12 mouse cellular contexts compared by ENCODE assay signal in genomic region chr2:43841644-43842043, GRCm38 (mm10).
DNase-seq lines count a peak whose midpoint lies in the region; ATAC-seq and TF ChIP-seq lines count a peak whose summit lies in the region.
"Had no signal": no experiment of that assay in that cellular context is flagged by ENCODE, and none has a peak within 500 bp of the region (broad histone marks: within the 10 kb centered on the region; RNA-seq: fewer than 3 reads in every experiment).

No protein-coding gene starts in this region.

- no peaks in the 10 kb centered on the region for H3K9me3 ChIP-seq in intestine, embryonic 16.5 days (ENCODE audit: control insufficient read depth, low read length)
- no peaks in the 10 kb centered on the region for H3K9me3 ChIP-seq in hindbrain, embryonic 12.5 days (replicated peaks)
- H3K9me3 ChIP-seq: heart, embryonic 13.5 days; midbrain, embryonic 10.5 days had no signal

- 54% methylated on average over 5 of the region's 5 CpGs for WGBS in intestine, embryonic 16.5 days
- WGBS in hindbrain, embryonic 12.5 days: 81% methylated on average over 5 of the region's 5 CpGs

- no peaks in the 10 kb centered on the region for H3K36me3 ChIP-seq in intestine, embryonic 16.5 days (ENCODE audit: control insufficient read depth, insufficient read depth, low read length)
- H3K36me3 ChIP-seq in hindbrain, embryonic 12.5 days: no peaks in the 10 kb centered on the region
- H3K36me3 ChIP-seq: heart, embryonic 13.5 days; midbrain, embryonic 10.5 days had no signal

- TF ChIP-seq CTCF in brain, embryonic 14.5 days (IDR thresholded peaks at IDR 0.05; ENCODE audit: borderline replicate concordance, extremely low read depth, insufficient read depth, insufficient read length): no peak

- no peak overlapping the region for H3K9ac ChIP-seq in intestine, embryonic 16.5 days (ENCODE audit: low read depth, low read length)
- H3K9ac ChIP-seq in hindbrain, embryonic 12.5 days: no peak overlapping the region
- H3K9ac ChIP-seq: heart, embryonic 13.5 days had no signal

- no peaks in the 10 kb centered on the region for H3K4me1 ChIP-seq in intestine, embryonic 16.5 days (ENCODE audit: control insufficient read depth, insufficient read depth, low read length)
- H3K4me1 ChIP-seq in hindbrain, embryonic 12.5 days: no peaks in the 10 kb centered on the region
- H3K4me1 ChIP-seq: heart, embryonic 13.5 days; midbrain, embryonic 10.5 days had no signal

- no peak overlapping the region for H3K4me3 ChIP-seq in intestine, embryonic 16.5 days (ENCODE audit: low read length)
- H3K4me3 ChIP-seq in hindbrain, embryonic 12.5 days: no peak overlapping the region
- H3K4me3 ChIP-seq: erythroblast, embryonic 14.5 days; heart, embryonic 13.5 days; midbrain, embryonic 10.5 days had no signal

- intact Hi-C loops in left cerebral cortex, postnatal 14 days (cut with DNase I): no loop called here

- TF ChIP-seq POLR2A in brain, embryonic 14.5 days (IDR thresholded peaks at IDR 0.05; ENCODE audit: borderline replicate concordance, extremely low read depth, insufficient read depth, insufficient read length, poor library complexity, severe bottlenecking): no peak

- H3K27ac ChIP-seq in intestine, embryonic 16.5 days (ENCODE audit: low read length): no peak overlapping the region
- H3K27ac ChIP-seq in hindbrain, embryonic 12.5 days: no peak overlapping the region
- H3K27ac ChIP-seq: heart, embryonic 13.5 days; midbrain, embryonic 10.5 days had no signal

- H3K27me3 ChIP-seq in intestine, embryonic 16.5 days (replicated peaks; ENCODE audit: control insufficient read depth, insufficient read depth, low read length): no peaks in the 10 kb centered on the region
- no peaks in the 10 kb centered on the region for H3K27me3 ChIP-seq in hindbrain, embryonic 12.5 days
- H3K27me3 ChIP-seq: heart, embryonic 13.5 days had no signal

- H3K4me2 ChIP-seq in intestine, embryonic 16.5 days (ENCODE audit: low read depth, low read length): no peak overlapping the region
- H3K4me2 ChIP-seq in hindbrain, embryonic 12.5 days (replicated peaks): no peak overlapping the region
- H3K4me2 ChIP-seq: heart, embryonic 13.5 days had no signal

- peak; percentile 5 for DNase-seq in gastrocnemius, postnatal 10 days
- no peak for DNase-seq in gastrocnemius, postnatal 4 days (ENCODE audit: low spot score in 2 of 2)
- DNase-seq in adrenal gland, postnatal 10 days: peak; percentile 27
- DNase-seq in brain, embryonic 14.5 days (ENCODE audit: low read depth): peak; percentile 64
- peak; percentile 25 to 52 for DNase-seq in left cerebral cortex, postnatal 14 days (ENCODE audit: low spot score in 2 of 2)
- DNase-seq in ovary, postnatal 10 days (ENCODE audit: low spot score): no peak
- DNase-seq: thymus, postnatal 4 days had no signal

- ATAC-seq in intestine, embryonic 16.5 days: no peak
- ATAC-seq in hindbrain, embryonic 12.5 days (ENCODE audit: low FRiP score): no peak

Comparison
In these comparisons a context has a peak if more than half of its experiments do, and no peak if none do; other contexts are left out.
1. DNase-seq: peak in gastrocnemius, postnatal 10 days (single experiment), adrenal gland, postnatal 10 days (single experiment), brain, embryonic 14.5 days (single experiment) and left cerebral cortex, postnatal 14 days (2 of 2); none in gastrocnemius, postnatal 4 days (0 of 2) and ovary, postnatal 10 days (single experiment).